Mouse (Mus musculus) heart, postnatal 36 days (tissue): ENCODE data around the gene Bhlhe41. TPM values are rescaled to one million over a fixed set of nuclear protein-coding genes. Genes with fewer than 3 reads are reported as not detected.

Source experiments
- DNase-seq, 2 experiments: peaks; one replicate each; pipeline ENCODE4 v3.0.0; 2021 to 2022
- intact Hi-C: fragments of 180-260 bp; cut with DNase I; formaldehyde crosslinking; loops from one replicate; pipeline ENCODE4 v1.15.1; 2025
- total RNA-seq, 2 experiments: library from RNA; stranded (reverse); gene quantifications; 2 replicates each; pipeline ENCODE4 v1.2.3; 2021

Gene Bhlhe41
- total RNA-seq, 2 experiments from 2014 or later = 18.9 to 28.6 TPM

GRCm38 (mm10) chr6:145850789-145851188, 14.6 kb downstream of the Bhlhe41 start:
- intact Hi-C loops = loop anchor here (10.0 kb wide), 1 partner anchor 784 kb away; no protein-coding TSS in a partner anchor
- DNase-seq = peak; percentile 60 to 62

GRCm38 (mm10) chr6:145847661-145848060, 17.7 kb downstream of the Bhlhe41 start:
- no peak for DNase-seq
- intact Hi-C loops = no loop called here

- intact Hi-C loops = no loop called here
- no peak for DNase-seq
Measured at GRCm38 (mm10) chr6:145846948-145847347, 18.4 kb downstream of the Bhlhe41 start.

GRCm38 (mm10) chr6:145846076-145846475, 19.3 kb downstream of the Bhlhe41 start:
- intact Hi-C loops = no loop called here
- no peak for DNase-seq

- DNase-seq = no peak
- intact Hi-C loops = no loop called here
Measured at GRCm38 (mm10) chr6:145845611-145846010, 19.7 kb downstream of the Bhlhe41 start.

- intact Hi-C loops = no loop called here
- DNase-seq = no peak
Measured at GRCm38 (mm10) chr6:145835359-145835758, 30.0 kb downstream of the Bhlhe41 start.

- no peak for DNase-seq
- intact Hi-C loops = loop anchor here (5.0 kb wide), 3 partner anchors 329 to 574 kb away; no protein-coding TSS in a partner anchor
Measured at GRCm38 (mm10) chr6:145832927-145833326, 32.4 kb downstream of the Bhlhe41 start.

GRCm38 (mm10) chr6:145830617-145831016, 34.7 kb downstream of the Bhlhe41 start:
- DNase-seq = no peak
- intact Hi-C loops = loop anchor here (1.0 to 5.0 kb wide), 6 partner anchors 249 to 577 kb away; no protein-coding TSS in a partner anchor

GRCm38 (mm10) chr6:145830117-145830516, 35.2 kb downstream of the Bhlhe41 start:
- DNase-seq = peak; percentile 69 to 70

GRCm38 (mm10) chr6:145829062-145829835, 36.1 kb downstream of the Bhlhe41 start:
- intact Hi-C loops = loop anchor here (5.0 kb wide), 1 partner anchor 467 kb away; no protein-coding TSS in a partner anchor
- no peak for DNase-seq

More at GRCm38 (mm10) chr6:145830117-145830516, 35.2 kb downstream of the Bhlhe41 start:
- intact Hi-C loops = loop anchor here (1.0 to 5.0 kb wide), 6 partner anchors 249 to 577 kb away; no protein-coding TSS in a partner anchor

- DNase-seq = no peak
- intact Hi-C loops = loop anchor here (5.0 kb wide), 1 partner anchor 464 kb away; no protein-coding TSS in a partner anchor
Measured at GRCm38 (mm10) chr6:145826305-145826704, 39.1 kb downstream of the Bhlhe41 start.

GRCm38 (mm10) chr6:145823588-145824234, 41.6 kb downstream of the Bhlhe41 start:
- no peak for DNase-seq
- intact Hi-C loops = no loop called here

GRCm38 (mm10) chr6:145823103-145823502, 42.3 kb downstream of the Bhlhe41 start:
- intact Hi-C loops = no loop called here
- DNase-seq = no peak

GRCm38 (mm10) chr6:145822218-145822617, 43.1 kb downstream of the Bhlhe41 start:
- intact Hi-C loops = no loop called here
- DNase-seq = no peak

- intact Hi-C loops = no loop called here
- DNase-seq = no peak
Measured at GRCm38 (mm10) chr6:145819151-145819550, 46.2 kb downstream of the Bhlhe41 start.

GRCm38 (mm10) chr6:145815200-145815599, 50.2 kb downstream of the Bhlhe41 start:
- no peak for DNase-seq

GRCm38 (mm10) chr6:145811174-145811573, 54.2 kb downstream of the Bhlhe41 start:
- intact Hi-C loops = no loop called here

More at GRCm38 (mm10) chr6:145815200-145815599, 50.2 kb downstream of the Bhlhe41 start:
- intact Hi-C loops = no loop called here

GRCm38 (mm10) chr6:145810015-145810414, 55.3 kb downstream of the Bhlhe41 start:
- intact Hi-C loops = no loop called here
- DNase-seq = no peak

More at GRCm38 (mm10) chr6:145811174-145811573, 54.2 kb downstream of the Bhlhe41 start:
- DNase-seq = no peak

- intact Hi-C loops = no loop called here
- DNase-seq = no peak
Measured at GRCm38 (mm10) chr6:145809566-145809965, 55.8 kb downstream of the Bhlhe41 start.
